In genomic region chr17:53463496-53463840, GRCm38 (mm10) we compare ENCODE assay signal across 7 mouse cellular contexts. TPM values are rescaled to one million over a fixed set of nuclear protein-coding genes. Genes with fewer than 3 reads are reported as not detected.
DNase-seq lines count a peak whose midpoint lies in the region; ATAC-seq and TF ChIP-seq lines count a peak whose summit lies in the region.

No protein-coding gene starts in this region.

- no peaks in the 10 kb centered on the region for H3K36me3 ChIP-seq in lung, embryonic 15.5 days
- H3K36me3 ChIP-seq in forebrain, embryonic 11.5 days (ENCODE audit: control insufficient read depth, insufficient read depth, low read length), result no peaks in the 10 kb centered on the region
- H3K36me3 ChIP-seq in limb, embryonic 12.5 days, result no peaks in the 10 kb centered on the region
- no peaks in the 10 kb centered on the region for H3K36me3 ChIP-seq in small intestine, adult 2 months (ENCODE audit: control insufficient read depth, insufficient read depth, low read length)

- TF ChIP-seq CTCF in small intestine, adult 2 months (IDR thresholded peaks at IDR 0.05; ENCODE audit: extremely low read depth, insufficient read length, insufficient replicate concordance, low read depth, low read length), result no peak

- no peak overlapping the region for H3K27ac ChIP-seq in lung, embryonic 15.5 days
- H3K27ac ChIP-seq in forebrain, embryonic 11.5 days (ENCODE audit: low read depth, low read length), result no peak overlapping the region
- H3K27ac ChIP-seq in limb, embryonic 12.5 days, result no peak overlapping the region
- H3K27ac ChIP-seq in small intestine, adult 2 months (ENCODE audit: insufficient read depth, low read depth, low read length), result 0 out of 2 replicates have a peak overlapping the region, but pooled peaks have one; percentile 29

- WGBS in lung, embryonic 15.5 days, result 19% methylated on average over 6 of the region's 9 CpGs
- 27% methylated on average over 6 of the region's 9 CpGs for WGBS in forebrain, embryonic 11.5 days
- 25% methylated on average over 6 of the region's 9 CpGs for WGBS in limb, embryonic 12.5 days
- 3% methylated on average over 8 of the region's 9 CpGs for WGBS in small intestine, adult 2 months

- peak overlapping the region; percentile 46 for H3K4me3 ChIP-seq in lung, embryonic 15.5 days
- H3K4me3 ChIP-seq in forebrain, embryonic 11.5 days (ENCODE audit: low read depth, low read length), result peak overlapping the region; percentile 38
- H3K4me3 ChIP-seq in limb, embryonic 12.5 days (replicated peaks), result peak overlapping the region; percentile 43
- H3K4me3 ChIP-seq in small intestine, adult 2 months (ENCODE audit: low read depth, low read length), result peak overlapping the region; percentile 59

- H3K9ac ChIP-seq in lung, embryonic 15.5 days, result peak overlapping the region; percentile 31
- peak overlapping the region; percentile 53 for H3K9ac ChIP-seq in forebrain, embryonic 11.5 days (ENCODE audit: low read length)
- H3K9ac ChIP-seq in limb, embryonic 12.5 days (replicated peaks), result peak overlapping the region; percentile 44; the same call in 1 of the 2 replicates

- no peaks in the 10 kb centered on the region for H3K27me3 ChIP-seq in lung, embryonic 15.5 days
- H3K27me3 ChIP-seq in forebrain, embryonic 11.5 days (ENCODE audit: control insufficient read depth, insufficient read depth, low read length), result no peaks in the 10 kb centered on the region
- no peaks in the 10 kb centered on the region for H3K27me3 ChIP-seq in limb, embryonic 12.5 days
- H3K27me3 ChIP-seq in small intestine, adult 2 months (ENCODE audit: control insufficient read depth, insufficient read depth, low read length), result no peaks in the 10 kb centered on the region

- DNase-seq in lung, adult 18-20 months, result no peak
- DNase-seq in forebrain, embryonic 11.5 days (ENCODE audit: low spot score), result no peak
- no peak for DNase-seq in layer of hippocampus, postnatal 36 days
- no peak for DNase-seq in adrenal gland, adult 2 months

- H3K9me3 ChIP-seq in lung, embryonic 15.5 days, result no peaks in the 10 kb centered on the region
- H3K9me3 ChIP-seq in forebrain, embryonic 11.5 days (ENCODE audit: control insufficient read depth, low read length), result no peaks in the 10 kb centered on the region
- H3K9me3 ChIP-seq in limb, embryonic 12.5 days, result no peaks in the 10 kb centered on the region

- ATAC-seq in lung, embryonic 15.5 days (ENCODE audit: borderline replicate concordance, extremely low read depth, low FRiP score, low TSS enrichment), result no peak
- ATAC-seq in forebrain, embryonic 11.5 days (replicated peaks; ENCODE audit: low FRiP score), result peak; percentile 47
- no peak for ATAC-seq in limb, embryonic 12.5 days (ENCODE audit: insufficient number of reproducible peaks, insufficient read depth, low FRiP score, low TSS enrichment, low read depth)

- peaks cover 8% of the 10 kb centered on the region; the same call in 1 of the 2 replicates for H3K4me1 ChIP-seq in lung, embryonic 15.5 days
- H3K4me1 ChIP-seq in forebrain, embryonic 11.5 days (replicated peaks; ENCODE audit: control insufficient read depth, insufficient read depth, low read length), result no peaks in the 10 kb centered on the region; the same call in 1 of the 2 replicates
- no peaks in the 10 kb centered on the region for H3K4me1 ChIP-seq in limb, embryonic 12.5 days (replicated peaks)
- H3K4me1 ChIP-seq in small intestine, adult 2 months (ENCODE audit: control insufficient read depth, insufficient read depth, insufficient read length, low read length), result no peaks in the 10 kb centered on the region

- peak overlapping the region; percentile 70 for H3K4me2 ChIP-seq in lung, embryonic 15.5 days
- H3K4me2 ChIP-seq in forebrain, embryonic 11.5 days (ENCODE audit: low read depth, low read length, severe bottlenecking), result peak overlapping the region; percentile 63
- peak overlapping the region; percentile 60 for H3K4me2 ChIP-seq in limb, embryonic 12.5 days

- TF ChIP-seq POLR2A in small intestine, adult 2 months (IDR thresholded peaks at IDR 0.05; ENCODE audit: low read depth, low read length), result no peak

RNA-seq across cellular contexts. Expression of gene Efhb, which starts 0.3 kb away (rescaled TPM):
- 0.64 and 0.89 TPM in 2 replicates for polyA plus RNA-seq in lung, embryonic 15.5 days (2015; fragmentation: Nextera tagmentation; extraction: Ambion mirVana)
- polyA plus RNA-seq in forebrain, embryonic 11.5 days (2014; fragmentation: Nextera tagmentation; extraction: Ambion mirVana), result 0.41 and 0.48 TPM in 2 replicates
- polyA plus RNA-seq in limb, embryonic 12.5 days (2016; fragmentation: Nextera tagmentation; extraction: Ambion mirVana), result 0.26 and 0.28 TPM in 2 replicates
- 0.03 and 0.08 TPM in 2 replicates for polyA plus RNA-seq in small intestine, adult 2 months (2012; rRNA removed)
- under 1 TPM in 1 of 2 experiments, not detected in 1; 0.40 TPM for total RNA-seq in layer of hippocampus, postnatal 36 days (2021)
- under 1 TPM; 0.46 to 0.59 TPM for total RNA-seq in adrenal gland, adult 2 months (2021)
- polyA plus RNA-seq in adrenal gland, adult 2 months (2012; rRNA removed), result 0.03 TPM in 1 of 2 replicates, not detected in the other

RNA-seq across cellular contexts. Expression of gene Rab5a, which starts 15.6 kb away (rescaled TPM):
- polyA plus RNA-seq in lung, embryonic 15.5 days (2015; fragmentation: Nextera tagmentation; extraction: Ambion mirVana), result 76.3 and 83.7 TPM in 2 replicates
- 87.6 and 92.5 TPM in 2 replicates for polyA plus RNA-seq in forebrain, embryonic 11.5 days (2014; fragmentation: Nextera tagmentation; extraction: Ambion mirVana)
- polyA plus RNA-seq in limb, embryonic 12.5 days (2016; fragmentation: Nextera tagmentation; extraction: Ambion mirVana), result 84.8 and 88.4 TPM in 2 replicates
- polyA plus RNA-seq in small intestine, adult 2 months (2012; rRNA removed), result 1.2 and 2.2 TPM in 2 replicates
- total RNA-seq in layer of hippocampus, postnatal 36 days (2021), result 100 to 1,000 TPM; 123 to 127 TPM
- 10 to 100 TPM; 89.3 to 93.3 TPM for total RNA-seq in adrenal gland, adult 2 months (2021)
- 2.9 and 3.1 TPM in 2 replicates for polyA plus RNA-seq in adrenal gland, adult 2 months (2012; rRNA removed)

Comparison
In these comparisons a context has a peak if more than half of its experiments do, and no peak if none do; other contexts are left out.
1. RNA of gene Rab5a, which starts 15.6 kb away (polyA plus RNA-seq): 87.6 to 92.5 TPM in forebrain, embryonic 11.5 days, 84.8 to 88.4 TPM in limb, embryonic 12.5 days and 76.3 to 83.7 TPM in lung, embryonic 15.5 days; 2.9 to 3.1 TPM in adrenal gland, adult 2 months and 1.2 to 2.2 TPM in small intestine, adult 2 months; every median in the first group is over 10 times any median in the second.
2. Peak in every context shown above with its lines, with median percentiles within 50 percentile points of each other: H3K4me2 ChIP-seq, H3K4me3 ChIP-seq and H3K9ac ChIP-seq.